Mouse (Mus musculus) liver, postnatal 0 days (tissue): Measurements from ENCODE around the gene Plxna4. TPM values are rescaled to one million over a fixed set of nuclear protein-coding genes. Genes with fewer than 3 reads are reported as not detected.

ENCODE experiments used
- ATAC-seq: fragments of 200-750 bp; cut with Nextera tagmentation; 2 replicates; pipeline ENCODE4 v1.8.0; 2017; ENCODE audit warnings: mild to moderate bottlenecking, moderate library complexity
- DNase-seq: peaks from one replicate; pipeline ENCODE4 v3.0.0-alpha.2; 2016
- H3K27ac ChIP-seq: fragments of 300-500 bp; sonication (generic); 2 replicates; pipeline ENCODE4 v1.5.1; 2014; ENCODE audit warnings: antibody characterized with exemption, moderate library complexity, mild to moderate bottlenecking, low read depth
- H3K27me3 ChIP-seq: fragments of 300-500 bp; sonication (generic); 2 replicates; pipeline ENCODE4 v1.6.1; 2014; ENCODE audit warnings: low read length, control low read depth, mixed read lengths; ENCODE audit not compliant: insufficient read depth
- H3K36me3 ChIP-seq: fragments of 300-500 bp; sonication (generic); replicated peaks from 2 replicates; pipeline ENCODE4 v1.6.1; 2014; ENCODE audit warnings: mild to moderate bottlenecking, control low read depth, low read length, moderate library complexity, mixed read lengths; ENCODE audit not compliant: insufficient read depth
- H3K4me1 ChIP-seq: fragments of 300-500 bp; sonication (generic); 2 replicates; pipeline ENCODE4 v1.6.1; 2014; ENCODE audit warnings: antibody characterized with exemption, mild to moderate bottlenecking, control low read depth; ENCODE audit not compliant: insufficient read depth
- H3K4me2 ChIP-seq: fragments of 300-500 bp; sonication (generic); 2 replicates; pipeline ENCODE4 v1.6.1; 2014; ENCODE audit warnings: low read depth, mild to moderate bottlenecking, low read length, moderate library complexity, mixed read lengths
- H3K4me3 ChIP-seq: fragments of 300-500 bp; sonication (generic); 2 replicates; pipeline ENCODE4 v1.5.1; 2014; ENCODE audit warnings: low read depth, low read length
- H3K9ac ChIP-seq: fragments of 300-500 bp; sonication (generic); replicated peaks from 2 replicates; pipeline ENCODE4 v1.6.1; 2014; ENCODE audit warnings: mild to moderate bottlenecking, moderate library complexity
- H3K9me3 ChIP-seq: fragments of 300-500 bp; sonication (generic); 2 replicates; pipeline ENCODE4 v1.6.1; 2016; ENCODE audit warnings: mild to moderate bottlenecking, control low read depth, low read length, mixed read lengths
- CTCF ChIP-seq: sonication (generic); IDR thresholded peaks from 2 replicates; pipeline ENCODE4 v1.5.1; 2016; ENCODE audit warnings: antibody characterized with exemption, low read depth
- EP300 ChIP-seq: IDR thresholded peaks from 2 replicates; pipeline ENCODE4 v1.6.1; 2016; ENCODE audit warnings: antibody characterized with exemption, low read depth, mild to moderate bottlenecking
- WGBS: fragments of 180-500 bp; shearing (Covaris S2); extraction: QIAGEN DNeasy Blood & Tissue Kit; methylation state at CpG from one replicate; pipeline ENCODE4 v1.1.7; 2014; ENCODE audit not compliant: insufficient replicate concordance; 5-methylcytosine and 5-hydroxymethylcytosine counted together
- polyA plus RNA-seq: library from polyadenylated mRNA; unstranded; fragments of >200 nt; fragmentation: Nextera tagmentation; extraction: Ambion mirVana; gene quantifications from 2 replicates; pipeline ENCODE4 v1.2.1, GENCODE M21; 2015

Gene Plxna4
- polyA plus RNA-seq, 1 experiment from 2014 or later: 0.36 TPM

DNA sequence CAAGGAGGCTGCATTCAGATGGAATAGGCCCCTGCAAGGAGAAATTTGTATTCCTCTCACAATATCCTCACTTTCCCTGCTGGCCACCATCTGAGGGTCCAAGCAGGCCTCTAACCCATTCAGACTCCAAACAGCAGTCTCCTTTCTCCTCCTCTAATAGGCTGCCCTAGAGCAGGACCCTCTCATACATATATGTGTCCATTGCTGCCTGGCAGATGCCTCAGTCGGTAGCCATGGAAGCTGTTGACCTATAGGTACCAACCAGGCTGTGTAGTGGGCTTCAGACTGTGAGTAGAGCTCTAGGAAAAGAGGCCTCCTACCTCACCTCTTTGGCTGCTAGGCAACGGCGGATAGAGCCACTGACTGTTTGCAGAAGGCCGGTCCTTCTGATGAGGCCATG lies 225.6 kb downstream of the Plxna4 start:
- Histone ChIP-seq H3K4me1 (no peaks in the 10 kb centered on the region), H3K27me3 (no peaks in the 10 kb centered on the region), H3K27ac (no peak overlapping the region), H3K9me3 (no peaks in the 10 kb centered on the region), H3K4me3 (no peak overlapping the region), H3K36me3 (no peaks in the 10 kb centered on the region), H3K9ac (no peak overlapping the region), H3K4me2 (no peak overlapping the region)
- no peak for TF ChIP-seq EP300
- TF ChIP-seq CTCF: no peak
- ATAC-seq (no peak), DNase-seq (no peak)
- WGBS: 78% methylated on average over 4 of the region's 4 CpGs

DNA sequence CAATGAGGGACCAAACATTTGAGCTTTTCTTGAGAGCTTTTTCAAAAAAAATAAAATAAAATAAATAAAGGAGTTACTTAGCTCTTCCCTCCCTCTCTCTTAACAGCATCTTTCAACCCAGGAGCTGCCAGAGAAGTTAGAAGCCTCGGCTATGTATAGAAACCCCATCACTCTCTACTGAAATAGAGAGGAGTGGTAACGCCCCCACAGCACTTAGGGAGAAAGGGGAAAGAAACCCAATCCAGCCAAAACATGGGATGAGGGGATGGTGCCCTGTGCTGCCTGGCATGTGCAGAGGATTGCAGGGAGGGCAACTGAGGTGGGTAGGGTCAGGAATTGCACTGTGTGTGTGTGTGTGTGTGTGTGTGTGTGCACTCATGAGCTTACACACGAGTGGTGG lies 228.3 kb downstream of the Plxna4 start:
- ATAC-seq: no peak
- no peak for TF ChIP-seq EP300
- TF ChIP-seq CTCF: no peak
- Histone ChIP-seq H3K4me1 (no peaks in the 10 kb centered on the region), H3K9ac (no peak overlapping the region), H3K36me3 (no peaks in the 10 kb centered on the region), H3K27ac (no peak overlapping the region), H3K27me3 (no peaks in the 10 kb centered on the region), H3K9me3 (no peaks in the 10 kb centered on the region), H3K4me3 (no peak overlapping the region), H3K4me2 (no peak overlapping the region)
- 64% methylated on average over 3 of the region's 3 CpGs for WGBS
- DNase-seq: no peak

DNA sequence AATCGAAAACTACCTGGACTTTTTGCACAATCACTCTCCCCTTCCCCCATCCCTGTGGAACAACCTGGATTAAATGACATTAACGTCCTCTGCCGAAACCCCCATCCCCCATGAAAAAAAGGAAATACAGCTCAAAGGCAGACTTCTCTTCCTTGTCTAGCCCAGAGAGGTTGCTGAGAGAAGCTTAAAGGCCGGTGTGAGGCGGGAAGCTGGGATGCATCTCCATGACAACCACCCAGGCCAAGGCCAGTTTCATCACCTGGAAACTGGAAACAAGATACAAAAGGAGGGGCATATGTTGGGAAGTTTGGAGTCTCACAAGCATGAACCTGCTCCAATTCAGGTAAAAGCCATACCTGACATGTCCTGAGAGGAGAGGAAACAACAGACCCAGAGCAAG lies 230.5 kb downstream of the Plxna4 start:
- no peak overlapping the region for H3K9ac ChIP-seq
- no peak overlapping the region for H3K27ac ChIP-seq
- 73% methylated on average over 5 of the region's 5 CpGs for WGBS
- no peaks in the 10 kb centered on the region for H3K9me3 ChIP-seq
- no peak for DNase-seq
- TF ChIP-seq EP300: no peak
- TF ChIP-seq CTCF: no peak
- no peaks in the 10 kb centered on the region for H3K36me3 ChIP-seq
- H3K4me1 ChIP-seq: no peaks in the 10 kb centered on the region
- H3K4me2 ChIP-seq: no peak overlapping the region
- H3K27me3 ChIP-seq: no peaks in the 10 kb centered on the region
- no peak for ATAC-seq
- no peak overlapping the region for H3K4me3 ChIP-seq

DNA sequence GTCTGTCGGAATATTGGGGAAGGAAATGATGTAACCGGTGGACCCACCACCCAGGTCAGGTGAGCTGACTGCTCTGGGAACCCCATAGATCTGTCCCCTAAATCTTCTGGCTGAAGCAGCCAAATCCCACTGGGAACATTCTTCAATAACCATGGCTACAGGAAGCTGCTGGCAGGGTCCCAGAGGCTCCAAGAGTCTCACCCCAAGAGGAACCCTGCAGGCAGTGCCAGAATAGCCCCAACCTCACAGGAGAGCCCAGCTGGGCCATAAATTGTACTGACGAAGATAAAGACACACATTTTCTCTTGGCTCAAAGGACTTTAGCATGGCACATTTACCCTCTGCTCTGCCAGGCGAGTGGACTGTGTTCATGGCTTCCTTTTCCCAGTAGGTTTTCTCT lies 232.4 kb downstream of the Plxna4 start:
- DNase-seq (no peak), ATAC-seq (no peak)
- no peak for TF ChIP-seq CTCF
- no peak for TF ChIP-seq EP300
- H3K27ac ChIP-seq: no peak overlapping the region
- H3K9me3 ChIP-seq: no peaks in the 10 kb centered on the region
- H3K36me3 ChIP-seq: no peaks in the 10 kb centered on the region
- H3K4me1 ChIP-seq: no peaks in the 10 kb centered on the region
- H3K9ac ChIP-seq: no peak overlapping the region
- no peak overlapping the region for H3K4me3 ChIP-seq
- H3K27me3 ChIP-seq: no peaks in the 10 kb centered on the region
- 68% methylated on average over 4 of the region's 4 CpGs for WGBS
- H3K4me2 ChIP-seq: no peak overlapping the region

DNA sequence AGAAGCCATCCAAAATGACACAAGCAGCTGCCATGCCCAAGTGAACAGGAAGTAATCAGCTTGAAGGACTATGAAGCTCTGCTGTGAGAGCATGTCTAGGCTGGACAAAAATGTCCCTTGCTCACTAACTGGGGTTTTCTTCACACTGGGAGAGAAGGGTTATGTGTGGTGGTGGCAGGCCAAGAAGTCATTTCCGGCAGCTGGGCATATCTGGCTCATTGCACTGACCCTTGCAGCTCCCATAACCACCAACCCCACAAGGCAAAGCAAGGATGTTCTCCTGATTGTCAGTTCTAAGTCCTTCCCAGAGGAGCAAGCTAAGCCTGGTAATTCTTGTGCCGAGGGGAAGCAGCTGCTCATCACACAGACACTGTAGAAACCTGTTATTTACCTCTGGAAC lies 239.0 kb downstream of the Plxna4 start:
- ATAC-seq (no peak), DNase-seq (no peak)
- Histone ChIP-seq H3K4me2 (no peak overlapping the region), H3K27me3 (no peaks in the 10 kb centered on the region), H3K27ac (no peak overlapping the region), H3K4me1 (no peaks in the 10 kb centered on the region), H3K9ac (no peak overlapping the region), H3K4me3 (no peak overlapping the region), H3K9me3 (no peaks in the 10 kb centered on the region), H3K36me3 (no peaks in the 10 kb centered on the region)
- TF ChIP-seq CTCF: no peak
- TF ChIP-seq EP300: no peak
- WGBS: 70% methylated on average over 2 of the region's 2 CpGs

DNA sequence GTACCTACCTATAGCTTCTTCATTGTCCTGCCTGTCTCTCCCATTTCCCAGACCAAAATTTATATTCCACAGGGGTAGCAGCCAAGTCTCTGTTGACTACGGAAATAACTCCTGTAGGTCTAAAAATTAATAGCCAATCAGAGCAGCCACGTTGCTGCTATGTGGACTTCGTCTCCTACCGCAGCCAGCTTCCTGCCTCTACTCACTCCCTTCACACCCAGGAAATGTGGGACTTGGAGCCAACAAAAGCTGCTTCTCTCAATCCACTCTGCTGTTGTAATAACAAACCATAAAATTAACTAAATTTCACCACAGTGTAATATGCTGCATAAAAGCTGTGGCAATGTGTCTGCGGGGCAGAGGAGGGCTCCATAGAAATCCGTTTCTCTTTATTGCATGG lies 239.9 kb downstream of the Plxna4 start:
- H3K27me3 ChIP-seq: no peaks in the 10 kb centered on the region
- 72% methylated on average over 6 of the region's 6 CpGs for WGBS
- DNase-seq: no peak
- no peak for TF ChIP-seq EP300
- no peak for TF ChIP-seq CTCF
- no peaks in the 10 kb centered on the region for H3K36me3 ChIP-seq
- no peaks in the 10 kb centered on the region for H3K4me1 ChIP-seq
- no peak overlapping the region for H3K4me2 ChIP-seq
- no peak overlapping the region for H3K27ac ChIP-seq
- no peaks in the 10 kb centered on the region for H3K9me3 ChIP-seq
- H3K4me3 ChIP-seq: no peak overlapping the region
- H3K9ac ChIP-seq: no peak overlapping the region
- ATAC-seq: no peak

DNA sequence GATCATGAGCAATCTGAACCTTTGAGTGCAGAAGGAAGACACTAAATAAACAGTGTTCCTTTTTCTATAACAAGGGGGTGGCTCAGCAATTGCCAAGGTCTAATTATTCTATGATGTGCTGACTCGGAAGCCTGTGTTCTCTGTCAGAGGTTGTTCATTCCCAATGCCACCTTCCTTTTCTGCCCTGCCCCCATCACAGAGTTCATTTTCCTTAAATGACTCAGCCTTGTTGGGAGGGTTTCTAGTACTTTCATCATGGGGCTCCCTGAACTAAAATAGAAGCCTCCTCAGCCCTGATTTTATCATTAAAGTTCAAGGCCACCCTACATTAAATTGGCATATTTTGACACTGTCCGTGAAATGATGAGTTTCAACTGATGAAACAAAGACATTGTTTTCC lies 242.0 kb downstream of the Plxna4 start:
- H3K4me3 ChIP-seq: no peak overlapping the region
- DNase-seq: no peak
- H3K27me3 ChIP-seq: no peaks in the 10 kb centered on the region
- no peaks in the 10 kb centered on the region for H3K36me3 ChIP-seq
- H3K4me2 ChIP-seq: no peak overlapping the region
- H3K27ac ChIP-seq: no peak overlapping the region
- H3K9me3 ChIP-seq: no peaks in the 10 kb centered on the region
- ATAC-seq: no peak
- 66% methylated on average over 2 of the region's 2 CpGs for WGBS
- H3K4me1 ChIP-seq: no peaks in the 10 kb centered on the region
- TF ChIP-seq EP300 (no peak), CTCF (no peak)
- H3K9ac ChIP-seq: no peak overlapping the region
